Mouse (Mus musculus): Measurements from ENCODE around the gene Cfap161. TPM values are rescaled to one million over a fixed set of nuclear protein-coding genes. Genes with fewer than 3 reads are reported as not detected.

The Cfap161 gene
- polyA plus RNA-seq, 1 experiment from 2014 or later: not detected

Other genes starting within 250 kb of the Cfap161 start
- gene Tmc3, start 210.0 kb downstream of the Cfap161 start, polyA plus RNA-seq (2015; fragmentation: Nextera tagmentation; extraction: Ambion mirVana): 0.59 and 0.64 TPM in 2 replicates
- gene Stard5, start 162.9 kb downstream of the Cfap161 start, polyA plus RNA-seq (2015; fragmentation: Nextera tagmentation; extraction: Ambion mirVana): 6.8 and 7.4 TPM in 2 replicates
- 1.4 and 1.6 TPM in 2 replicates for gene Il16, start 49.2 kb downstream of the Cfap161 start, polyA plus RNA-seq (2015; fragmentation: Nextera tagmentation; extraction: Ambion mirVana)
- 10.1 and 11.2 TPM in 2 replicates for gene Tlnrd1, start 89.4 kb upstream of the Cfap161 start, polyA plus RNA-seq (2015; fragmentation: Nextera tagmentation; extraction: Ambion mirVana)
- gene Mesd, start 89.6 kb upstream of the Cfap161 start, polyA plus RNA-seq (2015; fragmentation: Nextera tagmentation; extraction: Ambion mirVana): 71.8 and 90.6 TPM in 2 replicates

Data from neural tube, embryonic 13.5 days (tissue).